Mouse (Mus musculus): ENCODE measurements around the gene Vps18. TPM values are rescaled to one million over a fixed set of nuclear protein-coding genes. Genes with fewer than 3 reads are reported as not detected.

The Vps18 gene
- polyA plus RNA-seq, 1 experiment from 2014 or later: 13.6 TPM

- ATAC-seq (replicated peaks; ENCODE audit: extremely low read depth, insufficient read depth, low FRiP score): no peak
- Histone ChIP-seq H3K27ac (ENCODE audit: low read length) (peak overlapping the region; percentile 13; the same call in 1 of the 2 replicates), H3K9ac (ENCODE audit: low read length) (peak overlapping the region; percentile 54), H3K4me2 (ENCODE audit: low read depth, low read length) (peak overlapping the region; percentile 85), H3K4me3 (ENCODE audit: low read length) (peak overlapping the region; percentile 65), H3K9me3 (replicated peaks; ENCODE audit: control insufficient read depth, low read length) (no peaks in the 10 kb centered on the region), H3K4me1 (ENCODE audit: control insufficient read depth, insufficient read depth, low read length) (peaks cover 14% of the 10 kb centered on the region), H3K27me3 (ENCODE audit: control insufficient read depth, insufficient read depth, low read length) (peaks cover 58% of the 10 kb centered on the region), H3K36me3 (ENCODE audit: control insufficient read depth, insufficient read depth) (no peaks in the 10 kb centered on the region)
- WGBS: 44% methylated on average over 5 of the region's 5 CpGs
Observed at GRCm38 (mm10) chr2:119328546-119328945, 40.0 kb downstream of the Vps18 start.

- WGBS: 50% methylated on average over 3 of the region's 3 CpGs
- H3K4me3 ChIP-seq (ENCODE audit: low read length): peak overlapping the region; percentile 65
- peaks cover 11% of the 10 kb centered on the region for H3K4me1 ChIP-seq (ENCODE audit: control insufficient read depth, insufficient read depth, low read length)
- ATAC-seq (replicated peaks; ENCODE audit: extremely low read depth, insufficient read depth, low FRiP score): no peak
- no peaks in the 10 kb centered on the region for H3K9me3 ChIP-seq (replicated peaks; ENCODE audit: control insufficient read depth, low read length)
- H3K36me3 ChIP-seq (ENCODE audit: control insufficient read depth, insufficient read depth): no peaks in the 10 kb centered on the region
- peak overlapping the region; percentile 85 for H3K4me2 ChIP-seq (ENCODE audit: low read depth, low read length)
- H3K27ac ChIP-seq (ENCODE audit: low read length): no peak overlapping the region
- no peak overlapping the region for H3K9ac ChIP-seq (ENCODE audit: low read length)
- peaks cover 51% of the 10 kb centered on the region for H3K27me3 ChIP-seq (ENCODE audit: control insufficient read depth, insufficient read depth, low read length)
Observed at GRCm38 (mm10) chr2:119329123-119329817, 40.7 kb downstream of the Vps18 start.

- no peaks in the 10 kb centered on the region for H3K36me3 ChIP-seq (ENCODE audit: control insufficient read depth, insufficient read depth)
- H3K27ac ChIP-seq (ENCODE audit: low read length): no peak overlapping the region
- H3K4me3 ChIP-seq (ENCODE audit: low read length): peak overlapping the region; percentile 24; the same call in 1 of the 2 replicates
- no peak for ATAC-seq (replicated peaks; ENCODE audit: extremely low read depth, insufficient read depth, low FRiP score)
- H3K9me3 ChIP-seq (replicated peaks; ENCODE audit: control insufficient read depth, low read length): no peaks in the 10 kb centered on the region
- no peaks in the 10 kb centered on the region; the same call in 1 of the 2 replicates for H3K4me1 ChIP-seq (ENCODE audit: control insufficient read depth, insufficient read depth, low read length)
- peaks cover 42% of the 10 kb centered on the region for H3K27me3 ChIP-seq (ENCODE audit: control insufficient read depth, insufficient read depth, low read length)
- no peak overlapping the region for H3K9ac ChIP-seq (ENCODE audit: low read length)
- WGBS: 86% methylated on average over 8 of the region's 8 CpGs
- peak overlapping the region; percentile 43 for H3K4me2 ChIP-seq (ENCODE audit: low read depth, low read length)
Observed at GRCm38 (mm10) chr2:119330795-119331194, 42.3 kb downstream of the Vps18 start.

- Histone ChIP-seq H3K36me3 (ENCODE audit: control insufficient read depth, insufficient read depth) (no peaks in the 10 kb centered on the region), H3K9me3 (replicated peaks; ENCODE audit: control insufficient read depth, low read length) (no peaks in the 10 kb centered on the region), H3K4me3 (ENCODE audit: low read length) (peak overlapping the region; percentile 24), H3K9ac (ENCODE audit: low read length) (0 out of 2 replicates have a peak overlapping the region, but pooled peaks have one; percentile 22), H3K27ac (ENCODE audit: low read length) (no peak overlapping the region), H3K27me3 (ENCODE audit: control insufficient read depth, insufficient read depth, low read length) (peaks cover 34% of the 10 kb centered on the region), H3K4me1 (ENCODE audit: control insufficient read depth, insufficient read depth, low read length) (peaks cover 4% of the 10 kb centered on the region), H3K4me2 (ENCODE audit: low read depth, low read length) (peak overlapping the region; percentile 43)
- 66% methylated on average over 24 of the region's 24 CpGs for WGBS
- ATAC-seq (replicated peaks; ENCODE audit: extremely low read depth, insufficient read depth, low FRiP score): no peak
Observed at GRCm38 (mm10) chr2:119332177-119332661, 43.7 kb downstream of the Vps18 start.

- H3K36me3 ChIP-seq (ENCODE audit: control insufficient read depth, insufficient read depth): no peaks in the 10 kb centered on the region
- no peak for ATAC-seq (replicated peaks; ENCODE audit: extremely low read depth, insufficient read depth, low FRiP score)
- peaks cover 12% of the 10 kb centered on the region for H3K4me1 ChIP-seq (ENCODE audit: control insufficient read depth, insufficient read depth, low read length)
- no peaks in the 10 kb centered on the region for H3K9me3 ChIP-seq (replicated peaks; ENCODE audit: control insufficient read depth, low read length)
- 55% methylated on average over 1 of the region's 1 CpGs for whole genome bisulfite sequencing
- H3K4me2 ChIP-seq (ENCODE audit: low read depth, low read length): peak overlapping the region; percentile 39
- H3K27me3 ChIP-seq (ENCODE audit: control insufficient read depth, insufficient read depth, low read length): peaks cover 17% of the 10 kb centered on the region
- peak overlapping the region; percentile 33 for H3K4me3 ChIP-seq (ENCODE audit: low read length)
- 0 out of 2 replicates have a peak overlapping the region, but pooled peaks have one; percentile 43 for H3K27ac ChIP-seq (ENCODE audit: low read length)
- H3K9ac ChIP-seq (ENCODE audit: low read length): no peak overlapping the region
Observed at GRCm38 (mm10) chr2:119334135-119334534, 45.6 kb downstream of the Vps18 start.

GRCm38 (mm10) chr2:119334964-119335525, 46.5 kb downstream of the Vps18 start:
- WGBS: 77% methylated on average over 7 of the region's 7 CpGs
- peaks cover 14% of the 10 kb centered on the region for H3K27me3 ChIP-seq (ENCODE audit: control insufficient read depth, insufficient read depth, low read length)
- peak overlapping the region; percentile 28; the same call in 1 of the 2 replicates for H3K9ac ChIP-seq (ENCODE audit: low read length)
- H3K9me3 ChIP-seq (replicated peaks; ENCODE audit: control insufficient read depth, low read length): no peaks in the 10 kb centered on the region
- peaks cover 12% of the 10 kb centered on the region for H3K4me1 ChIP-seq (ENCODE audit: control insufficient read depth, insufficient read depth, low read length)
- no peak for ATAC-seq (replicated peaks; ENCODE audit: extremely low read depth, insufficient read depth, low FRiP score)
- H3K27ac ChIP-seq (ENCODE audit: low read length): peak overlapping the region; percentile 28; the same call in 1 of the 2 replicates
- H3K4me3 ChIP-seq (ENCODE audit: low read length): peak overlapping the region; percentile 8; the same call in 1 of the 2 replicates
- H3K4me2 ChIP-seq (ENCODE audit: low read depth, low read length): peak overlapping the region; percentile 39
- H3K36me3 ChIP-seq (ENCODE audit: control insufficient read depth, insufficient read depth): no peaks in the 10 kb centered on the region

GRCm38 (mm10) chr2:119335535-119335934, 47.0 kb downstream of the Vps18 start:
- peaks cover 12% of the 10 kb centered on the region for H3K4me1 ChIP-seq (ENCODE audit: control insufficient read depth, insufficient read depth, low read length)
- no peaks in the 10 kb centered on the region for H3K36me3 ChIP-seq (ENCODE audit: control insufficient read depth, insufficient read depth)
- ATAC-seq (replicated peaks; ENCODE audit: extremely low read depth, insufficient read depth, low FRiP score): no peak
- no peak overlapping the region; the same call in 1 of the 2 replicates for H3K27ac ChIP-seq (ENCODE audit: low read length)
- 63% methylated on average over 1 of the region's 1 CpGs for WGBS
- H3K9me3 ChIP-seq (replicated peaks; ENCODE audit: control insufficient read depth, low read length): no peaks in the 10 kb centered on the region
- no peak overlapping the region for H3K4me3 ChIP-seq (ENCODE audit: low read length)
- peak overlapping the region; percentile 14; the same call in 1 of the 2 replicates for H3K4me2 ChIP-seq (ENCODE audit: low read depth, low read length)
- H3K9ac ChIP-seq (ENCODE audit: low read length): no peak overlapping the region; the same call in 1 of the 2 replicates
- H3K27me3 ChIP-seq (ENCODE audit: control insufficient read depth, insufficient read depth, low read length): peaks cover 14% of the 10 kb centered on the region

GRCm38 (mm10) chr2:119336002-119336401, 47.5 kb downstream of the Vps18 start:
- Histone ChIP-seq H3K36me3 (ENCODE audit: control insufficient read depth, insufficient read depth) (no peaks in the 10 kb centered on the region), H3K9ac (ENCODE audit: low read length) (no peak overlapping the region), H3K4me1 (ENCODE audit: control insufficient read depth, insufficient read depth, low read length) (peaks cover 12% of the 10 kb centered on the region), H3K9me3 (replicated peaks; ENCODE audit: control insufficient read depth, low read length) (no peaks in the 10 kb centered on the region), H3K4me3 (ENCODE audit: low read length) (no peak overlapping the region), H3K4me2 (ENCODE audit: low read depth, low read length) (peak overlapping the region; percentile 14; the same call in 1 of the 2 replicates), H3K27me3 (ENCODE audit: control insufficient read depth, insufficient read depth, low read length) (peaks cover 10% of the 10 kb centered on the region), H3K27ac (ENCODE audit: low read length) (peak overlapping the region; percentile 71)
- WGBS: 59% methylated on average over 2 of the region's 2 CpGs
- ATAC-seq (replicated peaks; ENCODE audit: extremely low read depth, insufficient read depth, low FRiP score): no peak

GRCm38 (mm10) chr2:119336470-119336869, 47.9 kb downstream of the Vps18 start:
- Histone ChIP-seq H3K4me2 (ENCODE audit: low read depth, low read length) (peak overlapping the region; percentile 24; the same call in 1 of the 2 replicates), H3K36me3 (ENCODE audit: control insufficient read depth, insufficient read depth) (no peaks in the 10 kb centered on the region), H3K27me3 (ENCODE audit: control insufficient read depth, insufficient read depth, low read length) (peaks cover 9% of the 10 kb centered on the region), H3K4me1 (ENCODE audit: control insufficient read depth, insufficient read depth, low read length) (peaks cover 12% of the 10 kb centered on the region), H3K9ac (ENCODE audit: low read length) (0 out of 2 replicates have a peak overlapping the region, but pooled peaks have one; percentile 9), H3K27ac (ENCODE audit: low read length) (peak overlapping the region; percentile 81), H3K4me3 (ENCODE audit: low read length) (no peak overlapping the region), H3K9me3 (replicated peaks; ENCODE audit: control insufficient read depth, low read length) (no peaks in the 10 kb centered on the region)
- 55% methylated on average over 10 of the region's 10 CpGs for WGBS
- ATAC-seq (replicated peaks; ENCODE audit: extremely low read depth, insufficient read depth, low FRiP score): peak; percentile 50
